Comparison of ENCODE assay signal across 16 mouse cellular contexts in the genomic region with DNA sequence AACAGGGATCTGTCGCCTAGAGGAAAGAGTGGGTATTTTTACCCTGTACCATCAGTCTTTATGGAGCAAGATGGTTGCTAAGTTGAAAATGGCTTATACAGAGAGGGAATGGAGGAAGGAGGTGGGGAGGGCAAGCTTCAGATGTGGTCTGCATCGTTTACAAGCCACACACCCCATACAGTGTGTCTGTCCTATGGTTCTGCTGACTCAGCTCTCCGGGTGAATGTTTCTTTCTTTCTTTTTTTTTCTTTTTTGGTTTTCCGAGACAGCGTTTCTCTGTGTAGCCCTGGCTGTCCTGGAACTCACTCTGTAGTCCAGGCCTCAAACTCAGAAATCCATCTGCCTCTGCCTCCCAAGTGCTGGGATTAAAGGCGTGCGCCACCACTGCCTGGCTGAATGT.
"Had no signal": no experiment of that assay in that cellular context is flagged by ENCODE, and none has a peak within 500 bp of the region (broad histone marks: within the 10 kb centered on the region; RNA-seq: fewer than 3 reads in every experiment).

No protein-coding gene starts in this region.

- H3K4me2 ChIP-seq: limb, embryonic 12.5 days; liver, embryonic 13.5 days; midbrain, embryonic 11.5 days had no signal

- H3K4me3 ChIP-seq: left cerebral cortex, adult 2 months; limb, embryonic 12.5 days; liver, embryonic 13.5 days had no signal

- DNase-seq: kidney, adult 18-20 months; kidney, adult 9 months; kidney, postnatal 14 days; kidney, postnatal 4 days; layer of hippocampus, postnatal 36 days; liver; liver, embryonic 13.5 days; lung, adult 2 months; lung, postnatal 14 days; lung, postnatal 4 days; midbrain, embryonic 14.5 days; thymus, adult 2 months; thymus, postnatal 36 days had no signal

- H3K9me3 ChIP-seq: limb, embryonic 12.5 days; liver, embryonic 13.5 days had no signal

- H3K27me3 ChIP-seq: limb, embryonic 12.5 days; liver, embryonic 13.5 days had no signal

- H3K27ac ChIP-seq: left cerebral cortex, adult 2 months; limb, embryonic 12.5 days; liver, embryonic 13.5 days had no signal

- H3K9ac ChIP-seq: limb, embryonic 12.5 days; liver, embryonic 13.5 days had no signal
